Comparison of ENCODE assay signal across 10 mouse cellular contexts in genomic region chr7:132302508-132303241, GRCm38 (mm10). TPM values are rescaled to one million over a fixed set of nuclear protein-coding genes. Genes with fewer than 3 reads are reported as not detected.
DNase-seq lines count a peak whose midpoint lies in the region; ATAC-seq and TF ChIP-seq lines count a peak whose summit lies in the region.
"Had no signal": no experiment of that assay in that cellular context is flagged by ENCODE, and none has a peak within 500 bp of the region (broad histone marks: within the 10 kb centered on the region; RNA-seq: fewer than 3 reads in every experiment).

No protein-coding gene starts in this region.

- no peaks in the 10 kb centered on the region for H3K9me3 ChIP-seq in hindbrain, embryonic 12.5 days (replicated peaks)
- H3K9me3 ChIP-seq in hindbrain, postnatal 0 days (ENCODE audit: low read length), result no peaks in the 10 kb centered on the region
- H3K9me3 ChIP-seq: limb, embryonic 12.5 days had no signal

- 76% methylated on average over 8 of the region's 8 CpGs for WGBS in hindbrain, embryonic 12.5 days
- 66% methylated on average over 8 of the region's 8 CpGs for WGBS in hindbrain, postnatal 0 days

- no peaks in the 10 kb centered on the region for H3K36me3 ChIP-seq in hindbrain, embryonic 12.5 days
- H3K36me3 ChIP-seq in hindbrain, postnatal 0 days (ENCODE audit: insufficient read depth, low read length), result no peaks in the 10 kb centered on the region
- H3K36me3 ChIP-seq: limb, embryonic 12.5 days had no signal

- H3K9ac ChIP-seq in hindbrain, embryonic 12.5 days, result no peak overlapping the region
- no peak overlapping the region for H3K9ac ChIP-seq in hindbrain, postnatal 0 days (replicated peaks; ENCODE audit: low read length)
- H3K9ac ChIP-seq: limb, embryonic 12.5 days had no signal

- no peak for ATAC-seq in hindbrain, embryonic 12.5 days (ENCODE audit: low FRiP score)
- no peak for ATAC-seq in hindbrain, postnatal 0 days

- no peak overlapping the region for H3K4me2 ChIP-seq in hindbrain, embryonic 12.5 days (replicated peaks)
- no peak overlapping the region for H3K4me2 ChIP-seq in hindbrain, postnatal 0 days (ENCODE audit: low read depth, low read length)
- H3K4me2 ChIP-seq: limb, embryonic 12.5 days had no signal

- no peak overlapping the region for H3K4me3 ChIP-seq in hindbrain, embryonic 12.5 days
- no peak overlapping the region for H3K4me3 ChIP-seq in hindbrain, postnatal 0 days (ENCODE audit: low read length)
- H3K4me3 ChIP-seq: limb, embryonic 12.5 days had no signal

- TF ChIP-seq CTCF in hindbrain, postnatal 0 days (IDR thresholded peaks at IDR 0.05; ENCODE audit: low read depth), result no peak

- DNase-seq in hindbrain, postnatal 0 days (ENCODE audit: low spot score), result no peak
- DNase-seq in MN1 (ENCODE audit: low spot score), result peak; percentile 66
- DNase-seq in adrenal gland, postnatal 36 days, result peak; percentile 28 to 65
- DNase-seq in heart, postnatal 4 days, result peak; percentile 33
- DNase-seq in right cerebral cortex, postnatal 14 days, result no peak
- no peak for DNase-seq in urinary bladder, postnatal 10 days (ENCODE audit: low spot score)
- DNase-seq: cerebellum, adult 11 months; right cerebral cortex, postnatal 25 days had no signal

- 0 out of 2 replicates have a peak overlapping the region, but pooled peaks have one; percentile 25 for H3K27ac ChIP-seq in hindbrain, embryonic 12.5 days
- H3K27ac ChIP-seq in hindbrain, postnatal 0 days, result no peak overlapping the region
- H3K27ac ChIP-seq: limb, embryonic 12.5 days had no signal

- H3K27me3 ChIP-seq in hindbrain, embryonic 12.5 days, result no peaks in the 10 kb centered on the region
- H3K27me3 ChIP-seq in hindbrain, postnatal 0 days (ENCODE audit: insufficient read depth, low read length), result no peaks in the 10 kb centered on the region
- H3K27me3 ChIP-seq: limb, embryonic 12.5 days had no signal

- H3K4me1 ChIP-seq in hindbrain, embryonic 12.5 days, result peaks cover 44% of the 10 kb centered on the region
- H3K4me1 ChIP-seq in hindbrain, postnatal 0 days (ENCODE audit: insufficient read depth, low read length), result 0 out of 2 replicates have a peak, but pooled peaks cover 8% of the 10 kb centered on the region

RNA-seq across cellular contexts. Expression of gene Chst15, which starts 14.4 kb away (rescaled TPM):
- polyA plus RNA-seq in hindbrain, embryonic 12.5 days (2016; fragmentation: Nextera tagmentation; extraction: Ambion mirVana), result 28.6 and 29.8 TPM in 2 replicates
- 32.6 and 34.1 TPM in 2 replicates for total RNA-seq in hindbrain, postnatal 0 days (2014; rRNA removed)
- 16.2 and 16.7 TPM in 2 replicates for polyA plus RNA-seq in hindbrain, postnatal 0 days (2015; fragmentation: Nextera tagmentation; extraction: Ambion mirVana)
- 10 to 100 TPM; 38.9 to 58.6 TPM for total RNA-seq in adrenal gland, postnatal 36 days (2021)
- 10 to 100 TPM; 12.5 to 12.7 TPM for total RNA-seq in heart, postnatal 4 days (2021)

Comparison
In these comparisons a context has a peak if more than half of its experiments do, and no peak if none do; other contexts are left out.
1. DNase-seq: peak in MN1 (single experiment), adrenal gland, postnatal 36 days (2 of 2) and heart, postnatal 4 days (single experiment); none in hindbrain, postnatal 0 days (single experiment), right cerebral cortex, postnatal 14 days (single experiment) and urinary bladder, postnatal 10 days (single experiment).